In the genomic region with DNA sequence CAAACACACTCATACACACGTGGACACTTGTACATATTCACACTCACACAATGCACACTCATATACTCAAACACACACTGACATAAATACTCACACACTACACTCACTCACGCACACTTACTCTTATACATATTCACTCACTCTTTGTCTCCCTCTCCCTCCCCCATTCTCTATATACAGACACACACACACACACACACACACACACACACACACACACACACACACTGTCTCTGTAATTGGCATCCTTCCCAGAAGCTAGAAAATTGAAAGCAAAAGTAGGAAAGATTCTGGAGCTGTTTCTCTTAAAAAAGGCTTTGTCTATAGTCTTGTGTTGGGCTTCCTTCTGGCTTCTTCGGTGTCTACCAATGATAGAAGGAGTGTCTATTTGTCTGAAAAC, we compare ENCODE assay signal across 12 mouse cellular contexts. TPM values are rescaled to one million over a fixed set of nuclear protein-coding genes. Genes with fewer than 3 reads are reported as not detected.
DNase-seq lines count a peak whose midpoint lies in the region; ATAC-seq and TF ChIP-seq lines count a peak whose summit lies in the region.
"Had no signal": no experiment of that assay in that cellular context is flagged by ENCODE, and none has a peak within 500 bp of the region (broad histone marks: within the 10 kb centered on the region; RNA-seq: fewer than 3 reads in every experiment).

No protein-coding gene starts in this region.

- no peaks in the 10 kb centered on the region for H3K27me3 ChIP-seq in midbrain, embryonic 14.5 days (ENCODE audit: control insufficient read depth, insufficient read depth, low read length)
- no peaks in the 10 kb centered on the region for H3K27me3 ChIP-seq in midbrain, embryonic 10.5 days (ENCODE audit: low read depth, poor library complexity, severe bottlenecking)
- 0 out of 2 replicates have a peak, but pooled peaks cover 7% of the 10 kb centered on the region for H3K27me3 ChIP-seq in heart, postnatal 0 days (ENCODE audit: control insufficient read depth, insufficient read depth, low read length)
- H3K27me3 ChIP-seq in stomach, embryonic 14.5 days (ENCODE audit: control insufficient read depth, insufficient read depth, low read length), result no peaks in the 10 kb centered on the region
- H3K27me3 ChIP-seq: neural tube, embryonic 12.5 days had no signal

- H3K4me3 ChIP-seq in midbrain, embryonic 14.5 days (replicated peaks; ENCODE audit: low read depth, low read length), result no peak overlapping the region
- H3K4me3 ChIP-seq in midbrain, embryonic 10.5 days, result no peak overlapping the region
- H3K4me3 ChIP-seq in heart, postnatal 0 days (ENCODE audit: low read depth, low read length), result no peak overlapping the region
- H3K4me3 ChIP-seq in stomach, embryonic 14.5 days (ENCODE audit: low read depth, low read length), result no peak overlapping the region
- H3K4me3 ChIP-seq: left cerebral cortex, adult 2 months; neural tube, embryonic 12.5 days had no signal

- no peak for DNase-seq in frontal cortex, postnatal 25 days (ENCODE audit: low spot score in 2 of 2)
- peak; percentile 20 for DNase-seq in midbrain, embryonic 14.5 days
- no peak for DNase-seq in midbrain, embryonic 10.5 days (ENCODE audit: low spot score)
- peak; percentile 30 for DNase-seq in heart, postnatal 0 days (ENCODE audit: low spot score)
- DNase-seq in left cerebral cortex, adult 11 months (ENCODE audit: low spot score), result no peak
- no peak for DNase-seq in right cerebral cortex, postnatal 36 days (ENCODE audit: low spot score in 2 of 2)
- DNase-seq: gastrocnemius, postnatal 36 days; thymus, adult 2 months had no signal

- TF ChIP-seq CTCF in heart, postnatal 0 days (IDR thresholded peaks at IDR 0.05; ENCODE audit: low read depth), result no peak

- H3K9ac ChIP-seq in midbrain, embryonic 14.5 days (replicated peaks; ENCODE audit: low read length), result no peak overlapping the region
- H3K9ac ChIP-seq in heart, postnatal 0 days (replicated peaks; ENCODE audit: low read depth, low read length), result no peak overlapping the region
- H3K9ac ChIP-seq in stomach, embryonic 14.5 days (replicated peaks; ENCODE audit: low read depth, low read length), result no peak overlapping the region
- H3K9ac ChIP-seq: neural tube, embryonic 12.5 days had no signal

- no peaks in the 10 kb centered on the region for H3K36me3 ChIP-seq in midbrain, embryonic 14.5 days (ENCODE audit: control insufficient read depth, insufficient read depth, low read length)
- H3K36me3 ChIP-seq in midbrain, embryonic 10.5 days, result no peaks in the 10 kb centered on the region
- no peaks in the 10 kb centered on the region for H3K36me3 ChIP-seq in heart, postnatal 0 days (replicated peaks; ENCODE audit: control insufficient read depth, insufficient read depth, low read length)
- H3K36me3 ChIP-seq in stomach, embryonic 14.5 days (ENCODE audit: control insufficient read depth, insufficient read depth, low read length), result no peaks in the 10 kb centered on the region
- H3K36me3 ChIP-seq: neural tube, embryonic 12.5 days had no signal

- ATAC-seq in frontal cortex, adult (ENCODE audit: low TSS enrichment), result peak; percentile 72
- ATAC-seq in midbrain, embryonic 14.5 days (ENCODE audit: low FRiP score, low TSS enrichment), result no peak
- no peak for ATAC-seq in heart, postnatal 0 days (ENCODE audit: insufficient read depth, low read depth)
- ATAC-seq in stomach, embryonic 14.5 days (ENCODE audit: insufficient number of reproducible peaks, insufficient read depth, low FRiP score, low read depth), result no peak; the same call in 1 of the 2 replicates

- WGBS in midbrain, embryonic 14.5 days, result 70% methylated on average over 3 of the region's 3 CpGs
- WGBS in midbrain, embryonic 10.5 days, result 88% methylated on average over 3 of the region's 3 CpGs
- WGBS in heart, postnatal 0 days, result 53% methylated on average over 3 of the region's 3 CpGs
- WGBS in stomach, embryonic 14.5 days, result 47% methylated on average over 3 of the region's 3 CpGs

- H3K4me1 ChIP-seq in midbrain, embryonic 14.5 days (ENCODE audit: control insufficient read depth, insufficient read depth, low read length), result no peaks in the 10 kb centered on the region
- H3K4me1 ChIP-seq in midbrain, embryonic 10.5 days, result no peaks in the 10 kb centered on the region
- no peaks in the 10 kb centered on the region for H3K4me1 ChIP-seq in heart, postnatal 0 days (ENCODE audit: control insufficient read depth, insufficient read depth)
- H3K4me1 ChIP-seq in stomach, embryonic 14.5 days (ENCODE audit: control insufficient read depth, insufficient read depth, low read length), result peaks cover 15% of the 10 kb centered on the region
- H3K4me1 ChIP-seq: neural tube, embryonic 12.5 days had no signal

- no peaks in the 10 kb centered on the region for H3K9me3 ChIP-seq in midbrain, embryonic 14.5 days (ENCODE audit: control insufficient read depth, low read length)
- no peaks in the 10 kb centered on the region for H3K9me3 ChIP-seq in midbrain, embryonic 10.5 days (replicated peaks)
- no peaks in the 10 kb centered on the region for H3K9me3 ChIP-seq in heart, postnatal 0 days (replicated peaks; ENCODE audit: control insufficient read depth, low read length)
- no peaks in the 10 kb centered on the region for H3K9me3 ChIP-seq in stomach, embryonic 14.5 days (ENCODE audit: control insufficient read depth, low read depth, low read length)
- H3K9me3 ChIP-seq: neural tube, embryonic 12.5 days had no signal

- no peak overlapping the region for H3K4me2 ChIP-seq in midbrain, embryonic 14.5 days (ENCODE audit: low read length)
- no peak overlapping the region for H3K4me2 ChIP-seq in heart, postnatal 0 days (ENCODE audit: low read depth, low read length)
- no peak overlapping the region for H3K4me2 ChIP-seq in stomach, embryonic 14.5 days (replicated peaks; ENCODE audit: low read depth, low read length)
- H3K4me2 ChIP-seq: neural tube, embryonic 12.5 days had no signal

- H3K27ac ChIP-seq in midbrain, embryonic 14.5 days (replicated peaks; ENCODE audit: low read depth, low read length), result no peak overlapping the region
- H3K27ac ChIP-seq in midbrain, embryonic 10.5 days (replicated peaks), result no peak overlapping the region
- H3K27ac ChIP-seq in heart, postnatal 0 days (ENCODE audit: low read depth), result peak overlapping the region; percentile 20; the same call in 1 of the 2 replicates
- peak overlapping the region; percentile 77 for H3K27ac ChIP-seq in stomach, embryonic 14.5 days (ENCODE audit: low read length)
- H3K27ac ChIP-seq: left cerebral cortex, adult 2 months; neural tube, embryonic 12.5 days had no signal

- TF ChIP-seq EP300 in heart, postnatal 0 days (IDR thresholded peaks at IDR 0.05; ENCODE audit: low read depth), result no peak

RNA-seq across cellular contexts. Expression of a gene that starts 34.5 kb away (rescaled TPM):
- 15.8 and 16.4 TPM in 2 replicates for polyA plus RNA-seq in midbrain, embryonic 14.5 days (2014; fragmentation: Nextera tagmentation; extraction: Ambion mirVana)
- 11.4 and 12.0 TPM in 2 replicates for polyA plus RNA-seq in midbrain, embryonic 10.5 days (2016; fragmentation: Nextera tagmentation; extraction: Ambion mirVana)
- total RNA-seq in heart, postnatal 0 days (2014; rRNA removed; ENCODE audit: low replicate concordance), result not detected in 2 replicates
- polyA plus RNA-seq in heart, postnatal 0 days (2015; fragmentation: Nextera tagmentation; extraction: Ambion mirVana), result 0.25 and 0.48 TPM in 2 replicates
- 19.5 and 20.4 TPM in 2 replicates for polyA plus RNA-seq in stomach, embryonic 14.5 days (2014; fragmentation: Nextera tagmentation; extraction: Ambion mirVana)
- total RNA-seq: gastrocnemius, postnatal 36 days had no signal

Comparison
In these comparisons a context has a peak if more than half of its experiments do, and no peak if none do; other contexts are left out.
1. DNase-seq: peak in midbrain, embryonic 14.5 days (single experiment) and heart, postnatal 0 days (single experiment); none in frontal cortex, postnatal 25 days (0 of 2), midbrain, embryonic 10.5 days (single experiment), left cerebral cortex, adult 11 months (single experiment) and right cerebral cortex, postnatal 36 days (0 of 2).
2. H3K27ac ChIP-seq: peak in heart, postnatal 0 days (single experiment) and stomach, embryonic 14.5 days (single experiment); none in midbrain, embryonic 14.5 days (single experiment) and midbrain, embryonic 10.5 days (single experiment).